Mouse (Mus musculus) hindbrain, embryonic 10.5 days (tissue): Measurements from ENCODE around the gene Txnrd1. TPM values are rescaled to one million over a fixed set of nuclear protein-coding genes. Genes with fewer than 3 reads are reported as not detected.

Experiments
- DNase-seq: peaks from one replicate; pipeline ENCODE4 v3.0.0-alpha.2; 2017; ENCODE audit warnings: low spot score
- H3K27ac ChIP-seq: fragments of 300-500 bp; sonication (generic); 2 replicates; pipeline ENCODE4 v1.5.1; 2016; ENCODE audit warnings: mild to moderate bottlenecking, moderate library complexity
- H3K27me3 ChIP-seq: fragments of 300-500 bp; sonication (generic); 2 replicates; pipeline ENCODE4 v1.6.1; 2016; ENCODE audit warnings: mild to moderate bottlenecking; ENCODE audit not compliant: poor library complexity, insufficient read depth, severe bottlenecking
- H3K36me3 ChIP-seq: fragments of 300-500 bp; sonication (generic); 2 replicates; pipeline ENCODE4 v1.6.1; 2016; ENCODE audit warnings: mild to moderate bottlenecking, moderate library complexity
- H3K4me1 ChIP-seq: fragments of 300-500 bp; sonication (generic); replicated peaks from 2 replicates; pipeline ENCODE4 v1.6.1; 2016; ENCODE audit warnings: mild to moderate bottlenecking
- H3K4me3 ChIP-seq: fragments of 300-500 bp; sonication (generic); 2 replicates; pipeline ENCODE4 v1.5.1; 2016; ENCODE audit warnings: mild to moderate bottlenecking, moderate library complexity
- H3K9me3 ChIP-seq: fragments of 300-500 bp; sonication (generic); 2 replicates; pipeline ENCODE4 v1.6.1; 2016; ENCODE audit warnings: mild to moderate bottlenecking, moderate library complexity
- WGBS: fragments of 180-500 bp; shearing (Covaris S2); methylation state at CpG from one replicate; pipeline ENCODE4 v1.1.7; 2016; 5-methylcytosine and 5-hydroxymethylcytosine counted together
- polyA plus RNA-seq: library from polyadenylated mRNA; unstranded; fragments of >200 nt; fragmentation: Nextera tagmentation; extraction: Ambion mirVana; gene quantifications from 2 replicates; pipeline ENCODE4 v1.2.1, GENCODE M21; 2016

Gene Txnrd1
- polyA plus RNA-seq, 1 experiment from 2014 or later, result 164 TPM

DNA sequence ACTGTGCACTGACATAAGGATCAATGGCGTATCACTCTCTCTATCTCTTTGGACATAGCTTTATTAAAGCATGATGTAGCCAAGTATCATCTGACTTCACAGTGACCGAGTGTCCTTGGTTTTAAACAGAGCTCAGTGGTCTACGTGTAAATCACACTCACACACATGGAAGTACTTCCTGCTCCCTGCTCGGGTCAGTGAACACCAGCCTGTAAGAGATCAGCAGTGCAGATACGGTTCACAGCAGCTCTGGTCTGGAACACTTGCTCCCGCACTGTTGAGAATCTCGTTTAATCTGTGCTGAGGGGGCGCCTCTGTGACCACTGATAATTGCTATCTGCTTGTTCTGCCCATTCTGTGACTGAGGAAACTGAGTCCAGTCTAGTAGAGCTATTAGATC lies 54.8 kb downstream of the Txnrd1 start:
- H3K27ac ChIP-seq, result no peak overlapping the region
- H3K4me3 ChIP-seq, result no peak overlapping the region
- H3K9me3 ChIP-seq, result no peaks in the 10 kb centered on the region
- no peak for DNase-seq
- H3K36me3 ChIP-seq, result peaks cover 97% of the 10 kb centered on the region
- peaks cover 12% of the 10 kb centered on the region for H3K4me1 ChIP-seq
- H3K27me3 ChIP-seq, result no peaks in the 10 kb centered on the region
- 94% methylated on average over 8 of the region's 8 CpGs for WGBS

DNA sequence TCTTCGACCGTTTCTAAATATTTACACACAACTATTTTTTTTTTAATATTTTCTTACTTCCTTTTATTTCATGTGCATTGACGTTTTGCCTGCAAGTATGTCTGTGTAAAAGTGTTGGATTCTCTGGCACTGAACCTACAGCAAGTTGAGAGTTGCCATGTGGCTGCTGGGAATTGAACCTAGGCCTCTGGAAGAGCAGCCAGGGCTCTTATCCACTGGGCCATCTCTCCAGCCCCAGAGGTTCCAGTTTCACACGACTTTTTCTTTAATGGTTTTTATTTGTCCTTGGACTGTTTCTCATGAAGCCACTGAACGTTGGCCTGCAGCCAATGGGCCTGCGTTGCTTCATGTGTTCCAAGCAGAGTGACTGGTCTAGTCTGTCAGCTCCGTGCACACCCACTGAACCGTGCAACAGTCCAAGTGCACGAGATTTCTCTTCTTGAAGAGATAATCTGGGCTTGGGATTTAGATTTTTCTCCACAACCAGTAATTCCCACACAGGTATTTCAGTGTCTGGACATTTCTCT lies 55.8 kb downstream of the Txnrd1 start:
- H3K9me3 ChIP-seq, result no peaks in the 10 kb centered on the region
- H3K27me3 ChIP-seq, result no peaks in the 10 kb centered on the region
- WGBS, result 91% methylated on average over 9 of the region's 9 CpGs
- no peak overlapping the region for H3K4me3 ChIP-seq
- peaks cover 21% of the 10 kb centered on the region for H3K4me1 ChIP-seq
- H3K36me3 ChIP-seq, result peaks cover 97% of the 10 kb centered on the region
- H3K27ac ChIP-seq, result no peak overlapping the region
- DNase-seq, result no peak

DNA sequence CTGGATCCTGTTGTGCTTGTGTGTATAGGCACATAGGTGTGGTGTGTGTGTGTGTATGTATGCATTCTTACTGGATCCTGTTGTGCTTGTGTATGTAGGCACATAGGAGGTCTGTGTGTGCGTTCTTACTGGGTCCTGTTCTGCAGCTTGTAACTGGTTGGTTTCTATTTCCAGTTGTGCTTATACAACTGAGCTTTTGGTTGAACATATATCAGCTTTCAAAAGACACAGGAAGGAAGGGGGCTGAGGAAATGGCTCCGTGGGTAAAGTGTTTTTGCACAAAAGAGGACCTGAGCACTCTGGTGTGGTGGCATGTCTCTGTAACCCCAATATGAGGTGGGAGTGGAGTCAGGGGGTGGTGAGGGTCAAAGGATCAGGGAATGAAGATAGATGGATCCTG lies 57.2 kb downstream of the Txnrd1 start:
- peaks cover 97% of the 10 kb centered on the region for H3K36me3 ChIP-seq
- H3K9me3 ChIP-seq, result no peaks in the 10 kb centered on the region
- H3K27me3 ChIP-seq, result no peaks in the 10 kb centered on the region
- 88% methylated on average over 2 of the region's 2 CpGs for WGBS
- H3K4me1 ChIP-seq, result peaks cover 22% of the 10 kb centered on the region
- DNase-seq, result no peak
- no peak overlapping the region for H3K27ac ChIP-seq
- H3K4me3 ChIP-seq, result no peak overlapping the region

DNA sequence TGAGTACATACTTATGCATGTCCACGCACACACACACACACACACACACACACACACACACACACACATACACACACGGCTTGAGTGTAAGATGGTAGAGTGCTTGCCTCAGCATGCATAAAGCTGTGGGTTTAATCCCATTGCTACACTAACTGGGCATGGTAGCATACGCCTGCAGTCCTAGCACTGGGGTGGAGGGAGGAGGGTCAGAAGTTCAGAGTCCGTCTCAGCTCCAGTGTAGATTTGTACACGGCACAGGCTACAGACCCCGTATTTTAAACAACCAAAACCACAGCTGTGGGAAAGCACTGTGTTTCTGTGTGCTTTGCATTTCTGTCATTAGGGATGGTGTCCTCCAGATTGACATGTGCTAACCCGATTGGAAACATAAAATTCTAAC lies 57.7 kb downstream of the Txnrd1 start:
- peaks cover 97% of the 10 kb centered on the region for H3K36me3 ChIP-seq
- H3K4me3 ChIP-seq, result no peak overlapping the region
- H3K27me3 ChIP-seq, result no peaks in the 10 kb centered on the region
- DNase-seq, result no peak
- peaks cover 22% of the 10 kb centered on the region for H3K4me1 ChIP-seq
- no peaks in the 10 kb centered on the region for H3K9me3 ChIP-seq
- no peak overlapping the region for H3K27ac ChIP-seq
- 85% methylated on average over 7 of the region's 7 CpGs for WGBS

DNA sequence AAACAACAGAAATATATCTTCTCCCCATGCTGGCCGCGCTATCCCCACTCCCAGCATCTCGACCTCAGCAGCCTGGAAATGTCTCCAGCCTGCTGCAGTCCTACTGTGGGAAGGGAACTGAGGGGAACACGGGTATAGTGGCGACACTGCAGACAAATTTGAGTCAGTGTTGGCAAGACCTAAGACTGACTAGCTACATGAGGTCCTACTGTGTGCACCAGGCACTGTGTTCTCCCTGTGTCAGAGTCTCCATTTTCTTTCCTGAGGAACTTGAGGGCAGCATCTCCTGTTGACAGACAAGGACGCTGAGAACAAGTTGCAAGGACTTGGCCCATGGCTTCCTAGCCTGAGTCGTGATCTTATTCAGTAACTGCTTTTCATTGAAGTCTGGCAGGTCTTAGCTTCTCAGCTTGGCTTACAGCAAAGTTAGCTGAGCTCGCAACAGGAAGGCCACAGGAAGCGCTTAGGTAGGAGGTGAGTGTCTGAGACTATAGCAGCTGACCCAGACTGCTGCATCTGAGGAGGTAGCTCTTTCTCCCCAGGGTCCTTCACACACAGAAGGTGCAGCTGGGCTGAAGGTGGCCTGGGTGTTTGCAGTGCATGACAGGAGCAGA lies 58.8 kb downstream of the Txnrd1 start:
- no peak overlapping the region for H3K4me3 ChIP-seq
- DNase-seq, result no peak
- peak overlapping the region; percentile 70 for H3K27ac ChIP-seq
- peaks cover 97% of the 10 kb centered on the region for H3K36me3 ChIP-seq
- H3K27me3 ChIP-seq, result no peaks in the 10 kb centered on the region
- 88% methylated on average over 9 of the region's 9 CpGs for WGBS
- H3K4me1 ChIP-seq, result peaks cover 22% of the 10 kb centered on the region
- H3K9me3 ChIP-seq, result no peaks in the 10 kb centered on the region

DNA sequence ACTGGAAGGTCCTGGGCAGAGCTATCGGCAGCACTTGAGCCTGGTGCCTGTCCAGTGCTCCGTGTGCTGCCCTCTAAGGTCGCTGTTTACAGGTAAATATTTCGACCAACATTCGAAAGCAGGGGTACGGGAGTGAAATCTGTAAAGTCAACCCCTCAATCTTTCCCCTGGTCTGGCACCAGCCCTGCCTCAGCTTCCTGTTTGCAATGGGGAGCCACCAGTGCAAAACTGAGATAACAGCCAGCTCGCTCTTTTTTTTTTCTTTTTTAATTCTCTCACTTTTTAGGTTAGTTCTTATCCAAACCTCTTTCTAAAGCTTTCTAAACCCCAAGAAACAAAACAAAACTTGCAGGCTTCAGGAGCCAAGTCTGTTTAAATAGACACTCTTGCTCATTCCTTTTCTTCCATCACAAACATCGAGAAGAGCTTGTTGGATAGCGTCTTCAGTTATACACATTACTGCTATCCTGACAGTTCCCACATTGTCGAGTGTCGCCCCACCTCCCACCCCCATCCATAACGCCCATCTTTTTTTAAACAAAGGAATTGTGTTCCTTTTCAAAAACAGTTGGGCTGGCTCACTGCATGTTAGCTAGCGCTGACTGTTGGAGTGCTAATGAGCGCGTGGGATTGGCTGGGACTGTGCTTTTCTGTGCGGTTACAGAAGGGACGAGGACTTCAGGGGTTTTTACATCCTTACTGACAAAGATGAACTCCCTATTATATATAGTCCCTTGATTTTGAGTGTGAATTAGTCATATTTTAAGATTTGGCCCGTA lies 60.3 kb downstream of the Txnrd1 start:
- no peak for DNase-seq
- no peak overlapping the region for H3K4me3 ChIP-seq
- H3K4me1 ChIP-seq, result peaks cover 22% of the 10 kb centered on the region
- 81% methylated on average over 18 of the region's 18 CpGs for WGBS
- no peaks in the 10 kb centered on the region for H3K9me3 ChIP-seq
- H3K36me3 ChIP-seq, result peaks cover 96% of the 10 kb centered on the region
- no peaks in the 10 kb centered on the region for H3K27me3 ChIP-seq
- H3K27ac ChIP-seq, result peak overlapping the region; percentile 35; the same call in 1 of the 2 replicates

DNA sequence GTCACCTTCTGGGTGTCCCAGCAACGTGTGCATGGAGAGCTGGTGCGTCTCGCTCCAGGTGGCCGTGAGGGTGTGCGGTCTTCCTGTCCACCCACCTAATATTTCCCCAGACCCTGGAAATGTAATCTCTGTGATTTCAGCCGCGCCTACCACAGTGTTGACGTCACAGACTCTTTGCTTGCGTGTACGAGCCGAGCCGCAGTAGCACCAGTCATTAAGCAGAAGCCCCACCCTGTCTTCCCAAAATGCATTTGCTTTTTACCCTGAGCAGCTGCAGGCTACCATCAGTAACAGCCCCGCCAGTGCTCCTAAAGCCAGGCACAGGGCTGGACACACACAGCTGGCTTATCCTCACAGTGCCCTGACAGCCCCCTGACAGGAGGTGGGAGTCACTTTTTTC lies 64.2 kb downstream of the Txnrd1 start:
- Histone ChIP-seq H3K27me3 (no peaks in the 10 kb centered on the region), H3K27ac (no peak overlapping the region), H3K4me1 (peaks cover 39% of the 10 kb centered on the region), H3K4me3 (no peak overlapping the region), H3K36me3 (peaks cover 64% of the 10 kb centered on the region), H3K9me3 (no peaks in the 10 kb centered on the region)
- WGBS, result 94% methylated on average over 13 of the region's 13 CpGs
- no peak for DNase-seq

DNA sequence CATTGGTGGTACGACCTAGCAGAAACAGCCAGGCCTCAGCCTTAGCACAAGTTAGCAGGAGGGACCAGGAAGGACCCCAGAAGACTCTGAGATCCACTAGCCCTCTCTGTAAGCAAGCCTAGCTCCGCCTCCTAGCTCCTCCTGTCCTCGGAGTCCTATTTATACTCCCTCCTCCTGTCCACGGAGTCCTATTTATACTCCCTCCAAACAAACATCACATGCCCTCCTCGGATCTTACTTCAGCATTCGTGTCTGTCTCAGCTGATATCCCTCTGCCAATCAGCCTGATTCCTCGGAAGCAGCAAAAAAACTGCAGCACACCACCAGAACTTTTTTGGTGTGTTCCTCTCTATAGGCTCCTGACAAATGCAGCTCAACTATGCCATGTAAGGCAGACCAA lies 65.1 kb downstream of the Txnrd1 start:
- 69% methylated on average over 7 of the region's 7 CpGs for WGBS
- Histone ChIP-seq H3K27ac (no peak overlapping the region), H3K9me3 (no peaks in the 10 kb centered on the region), H3K36me3 (peaks cover 54% of the 10 kb centered on the region), H3K4me3 (no peak overlapping the region), H3K4me1 (peaks cover 30% of the 10 kb centered on the region), H3K27me3 (no peaks in the 10 kb centered on the region)
- DNase-seq, result no peak

DNA sequence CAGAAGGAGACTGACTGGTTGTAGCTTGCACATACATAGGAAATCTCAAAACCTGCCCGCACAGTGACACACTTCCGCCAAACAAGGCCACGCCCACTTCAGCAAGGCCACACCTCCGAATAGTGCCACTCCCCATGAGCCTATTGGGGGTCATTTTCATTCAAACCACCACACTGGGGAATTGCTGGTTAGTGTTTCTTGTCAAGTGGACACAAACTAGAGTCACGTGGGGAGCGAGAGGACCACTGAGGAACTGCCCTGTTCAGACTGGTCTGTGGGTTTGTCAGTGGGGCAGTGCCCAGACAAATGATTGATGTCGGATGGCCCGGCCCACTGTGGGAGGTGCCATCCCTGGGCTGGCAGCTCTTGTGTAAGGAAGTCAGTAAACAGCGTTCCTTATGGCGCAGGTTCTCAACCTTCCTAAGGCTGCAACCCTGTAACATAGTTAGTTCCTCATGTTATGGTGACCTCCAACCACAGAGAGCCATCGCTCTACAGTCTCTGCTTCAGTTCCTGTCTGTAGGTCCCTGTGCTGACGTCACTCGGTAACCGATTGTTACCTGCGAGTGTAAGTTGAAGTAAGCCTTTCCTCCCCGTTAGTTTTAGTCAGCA lies 66.2 kb downstream of the Txnrd1 start:
- no peaks in the 10 kb centered on the region for H3K27me3 ChIP-seq
- H3K4me1 ChIP-seq, result peaks cover 24% of the 10 kb centered on the region
- H3K36me3 ChIP-seq, result peaks cover 44% of the 10 kb centered on the region
- H3K27ac ChIP-seq, result no peak overlapping the region
- peak; percentile 18 for DNase-seq
- H3K9me3 ChIP-seq, result no peaks in the 10 kb centered on the region
- 43% methylated on average over 16 of the region's 16 CpGs for WGBS
- H3K4me3 ChIP-seq, result peak overlapping the region; percentile 30

DNA sequence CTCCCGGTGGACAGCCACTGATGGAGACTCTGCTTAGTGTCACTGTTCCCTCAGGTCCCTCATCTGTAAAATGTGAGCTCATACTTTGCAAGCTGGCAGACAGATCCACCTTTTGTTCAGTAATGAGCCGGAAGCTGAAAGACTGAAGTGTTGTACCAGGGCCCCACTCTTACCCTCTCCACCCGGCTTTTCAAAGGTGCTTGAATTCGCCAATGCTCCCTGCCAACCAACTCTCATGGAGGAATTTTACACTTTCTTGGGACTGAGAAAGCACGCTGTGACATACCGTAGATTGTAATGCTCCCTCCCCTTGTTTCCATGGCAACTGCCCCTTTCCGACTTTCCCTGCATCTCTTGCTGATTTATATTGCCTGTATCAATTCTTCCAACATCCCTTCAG lies 66.8 kb downstream of the Txnrd1 start:
- Histone ChIP-seq H3K4me1 (peaks cover 26% of the 10 kb centered on the region), H3K27me3 (no peaks in the 10 kb centered on the region), H3K9me3 (no peaks in the 10 kb centered on the region), H3K4me3 (peak overlapping the region; percentile 30; the same call in 1 of the 2 replicates), H3K36me3 (peaks cover 38% of the 10 kb centered on the region), H3K27ac (no peak overlapping the region)
- DNase-seq, result peak; percentile 14
- WGBS, result 21% methylated on average over 7 of the region's 7 CpGs

DNA sequence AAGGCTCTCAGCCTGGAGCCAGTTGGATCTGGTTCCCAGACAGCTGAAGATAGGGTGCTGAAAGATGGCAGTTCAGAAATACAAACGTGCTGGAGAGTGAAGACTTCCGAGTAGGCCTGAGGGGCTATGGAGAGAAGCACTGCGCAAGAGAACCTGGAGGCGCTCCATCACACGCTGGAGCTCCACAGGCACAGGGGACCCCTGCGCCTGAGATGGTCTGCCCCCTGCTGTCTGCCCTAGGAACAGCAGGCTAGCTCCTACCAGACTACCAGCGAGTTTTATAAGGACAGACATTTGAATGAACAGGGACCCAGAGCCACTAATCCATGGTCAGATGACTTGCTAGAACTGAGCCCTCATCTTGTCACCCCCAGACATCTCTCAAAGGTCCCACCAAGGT lies 67.7 kb downstream of the Txnrd1 start:
- H3K4me3 ChIP-seq, result no peak overlapping the region
- H3K9me3 ChIP-seq, result no peaks in the 10 kb centered on the region
- WGBS, result 7% methylated on average over 7 of the region's 7 CpGs
- no peaks in the 10 kb centered on the region for H3K27me3 ChIP-seq
- peaks cover 26% of the 10 kb centered on the region for H3K4me1 ChIP-seq
- DNase-seq, result peak; percentile 87
- no peak overlapping the region for H3K27ac ChIP-seq
- peaks cover 29% of the 10 kb centered on the region for H3K36me3 ChIP-seq

DNA sequence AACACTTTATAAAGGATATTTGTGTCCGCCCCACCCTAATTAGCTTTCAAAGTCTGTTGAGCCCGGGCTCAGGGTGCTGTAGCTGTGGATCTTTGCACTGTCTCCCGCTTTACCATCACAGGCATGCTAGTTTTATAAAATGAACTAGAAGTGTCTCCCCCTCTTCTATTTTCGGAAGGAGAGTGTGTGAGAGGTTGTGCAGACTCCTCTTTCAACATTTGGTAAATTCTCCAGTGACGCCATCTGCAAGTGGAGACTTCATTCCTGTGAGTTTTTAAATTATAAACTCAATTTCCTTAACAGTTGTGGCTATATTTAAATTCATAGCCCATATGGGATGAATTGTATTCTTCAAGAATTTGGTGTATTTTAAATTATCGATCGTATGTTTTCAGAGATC lies 74.8 kb downstream of the Txnrd1 start:
- WGBS, result 89% methylated on average over 7 of the region's 7 CpGs
- Histone ChIP-seq H3K36me3 (no peaks in the 10 kb centered on the region), H3K27ac (no peak overlapping the region), H3K27me3 (no peaks in the 10 kb centered on the region), H3K9me3 (no peaks in the 10 kb centered on the region), H3K4me1 (peaks cover 10% of the 10 kb centered on the region; the same call in 1 of the 2 replicates), H3K4me3 (no peak overlapping the region)
- DNase-seq, result no peak

DNA sequence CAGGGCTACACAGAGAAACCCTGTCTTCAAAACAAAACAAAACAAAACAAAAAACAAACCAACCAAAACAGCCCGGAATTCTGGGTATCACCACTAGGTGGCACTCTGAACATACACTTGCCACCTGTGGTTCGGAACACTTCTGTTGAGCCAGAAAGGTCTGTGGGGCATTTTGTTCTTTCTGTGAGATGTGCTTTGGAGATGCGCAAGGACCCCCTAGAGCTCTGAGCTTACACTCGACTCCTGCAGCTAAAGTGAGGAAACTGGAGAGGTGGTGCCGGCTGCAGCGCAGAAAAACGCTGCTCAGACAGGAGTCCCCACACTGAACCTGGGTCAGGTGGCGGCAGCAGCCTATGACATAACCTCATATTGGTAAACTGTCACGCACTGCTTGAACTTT lies 75.6 kb downstream of the Txnrd1 start:
- no peaks in the 10 kb centered on the region for H3K27me3 ChIP-seq
- no peaks in the 10 kb centered on the region for H3K9me3 ChIP-seq
- no peak overlapping the region for H3K4me3 ChIP-seq
- DNase-seq, result peak; percentile 62
- no peak overlapping the region for H3K27ac ChIP-seq
- peaks cover 10% of the 10 kb centered on the region; the same call in 1 of the 2 replicates for H3K4me1 ChIP-seq
- H3K36me3 ChIP-seq, result no peaks in the 10 kb centered on the region
- 14% methylated on average over 9 of the region's 9 CpGs for WGBS
